Mouse (Mus musculus): ENCODE measurements around the gene Syt14. TPM values are rescaled to one million over a fixed set of nuclear protein-coding genes. Genes with fewer than 3 reads are reported as not detected.

The Syt14 gene
- total and polyA plus RNA-seq, 3 experiments = 0.16 TPM; not detected in 2

GRCm38 (mm10) chr1:192947170-192947838, 88.3 kb downstream of the Syt14 start:
- Histone ChIP-seq H3K4me3 (ENCODE audit: low read depth, low read length) (no peak overlapping the region), H3K36me3 (replicated peaks) (no peaks in the 10 kb centered on the region), H3K9me3 (replicated peaks) (peaks cover 3% of the 10 kb centered on the region), H3K4me1 (ENCODE audit: insufficient read depth, low read depth, low read length) (no peaks in the 10 kb centered on the region), H3K27me3 (ENCODE audit: insufficient read depth, low read length) (no peaks in the 10 kb centered on the region)
- DNase-seq (ENCODE audit: low spot score) (no peak), ATAC-seq (ENCODE audit: extremely low read depth, insufficient number of reproducible peaks, low FRiP score, poor library complexity, severe bottlenecking) (no peak)
- TF ChIP-seq GATA1 (IDR thresholded peaks at IDR 0.05; ENCODE audit: borderline replicate concordance, low read length) (no peak), POLR2AphosphoS5 (IDR thresholded peaks at IDR 0.05; ENCODE audit: insufficient replicate concordance, low read depth, low read length) (no peak), GATA2 (IDR thresholded peaks at IDR 0.05; ENCODE audit: borderline replicate concordance, low read depth, low read length) (no peak), TAL1 (conservative IDR thresholded peaks at IDR 0.05; ENCODE audit: low read depth, low read length) (no peak), CTCF (IDR thresholded peaks at IDR 0.05; ENCODE audit: low read depth, low read length) (no peak)

DNA sequence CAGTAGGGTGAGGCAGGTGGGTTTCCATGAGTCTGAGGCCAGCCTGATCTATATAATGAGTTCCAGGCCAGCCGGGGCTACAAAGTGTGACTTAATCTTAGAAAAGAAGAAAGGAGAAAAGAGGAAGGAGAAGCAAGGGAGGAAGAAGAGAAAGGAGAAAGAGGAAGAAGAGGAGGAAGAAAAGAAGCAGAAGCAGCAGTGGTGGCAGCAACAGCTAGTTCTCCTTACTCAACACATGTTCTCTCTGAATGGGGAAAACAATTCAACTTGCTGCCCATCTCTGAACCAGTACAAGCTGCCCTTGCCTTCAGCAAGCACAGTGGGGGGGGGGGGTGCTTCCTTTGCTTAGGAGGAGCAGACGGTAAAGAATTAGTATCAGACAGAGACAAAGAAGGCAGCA, 96.5 kb downstream of the Syt14 start:
- Histone ChIP-seq H3K4me3 (ENCODE audit: low read depth, low read length) (no peak overlapping the region), H3K27me3 (ENCODE audit: insufficient read depth, low read length) (no peaks in the 10 kb centered on the region), H3K36me3 (replicated peaks) (no peaks in the 10 kb centered on the region), H3K4me1 (ENCODE audit: insufficient read depth, low read depth, low read length) (no peaks in the 10 kb centered on the region), H3K9me3 (replicated peaks) (peaks cover 6% of the 10 kb centered on the region)
- no peak for DNase-seq (ENCODE audit: low spot score)
- no peak for ATAC-seq (ENCODE audit: extremely low read depth, insufficient number of reproducible peaks, low FRiP score, poor library complexity, severe bottlenecking)
- TF ChIP-seq TAL1 (conservative IDR thresholded peaks at IDR 0.05; ENCODE audit: low read depth, low read length) (no peak), GATA1 (IDR thresholded peaks at IDR 0.05; ENCODE audit: borderline replicate concordance, low read length) (no peak), POLR2AphosphoS5 (IDR thresholded peaks at IDR 0.05; ENCODE audit: insufficient replicate concordance, low read depth, low read length) (no peak), CTCF (IDR thresholded peaks at IDR 0.05; ENCODE audit: low read depth, low read length) (no peak), GATA2 (IDR thresholded peaks at IDR 0.05; ENCODE audit: borderline replicate concordance, low read depth, low read length) (no peak)

GRCm38 (mm10) chr1:192937956-192938355, 97.6 kb downstream of the Syt14 start:
- DNase-seq (ENCODE audit: low spot score) (no peak), ATAC-seq (ENCODE audit: extremely low read depth, insufficient number of reproducible peaks, low FRiP score, poor library complexity, severe bottlenecking) (no peak)
- TF ChIP-seq POLR2AphosphoS5 (IDR thresholded peaks at IDR 0.05; ENCODE audit: insufficient replicate concordance, low read depth, low read length) (no peak), TAL1 (conservative IDR thresholded peaks at IDR 0.05; ENCODE audit: low read depth, low read length) (no peak), GATA1 (IDR thresholded peaks at IDR 0.05; ENCODE audit: borderline replicate concordance, low read length) (no peak)
- no peaks in the 10 kb centered on the region for H3K4me1 ChIP-seq (ENCODE audit: insufficient read depth, low read depth, low read length)
- H3K36me3 ChIP-seq (replicated peaks) = no peaks in the 10 kb centered on the region
- peaks cover 6% of the 10 kb centered on the region for H3K9me3 ChIP-seq (replicated peaks)
- no peaks in the 10 kb centered on the region for H3K27me3 ChIP-seq (ENCODE audit: insufficient read depth, low read length)
- H3K4me3 ChIP-seq (ENCODE audit: low read depth, low read length) = no peak overlapping the region

DNA sequence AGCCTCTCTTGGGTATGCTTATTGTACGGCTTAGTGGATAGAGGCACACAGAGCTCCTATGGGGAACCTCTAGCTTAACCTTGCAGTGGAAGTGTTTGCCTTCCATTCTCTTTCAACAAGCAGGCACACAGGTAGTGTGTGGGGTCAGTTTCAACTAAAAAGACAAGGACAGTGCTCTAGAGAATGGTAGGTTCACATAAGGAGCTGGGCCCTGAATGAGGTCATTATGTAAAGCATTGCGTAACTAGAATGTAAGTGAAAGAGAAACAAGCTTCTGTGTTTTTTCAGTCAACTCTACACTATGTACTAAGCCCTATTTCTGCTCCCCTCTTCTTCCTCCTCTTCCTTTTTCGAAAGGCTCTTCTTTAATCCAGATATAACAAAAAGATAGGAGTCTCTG, 103.8 kb downstream of the Syt14 start:
- Histone ChIP-seq H3K4me1 (ENCODE audit: insufficient read depth, low read depth, low read length) (no peaks in the 10 kb centered on the region), H3K9me3 (replicated peaks) (peaks cover 11% of the 10 kb centered on the region), H3K36me3 (replicated peaks) (no peaks in the 10 kb centered on the region), H3K4me3 (ENCODE audit: low read depth, low read length) (no peak overlapping the region), H3K27me3 (ENCODE audit: insufficient read depth, low read length) (no peaks in the 10 kb centered on the region)
- ATAC-seq (ENCODE audit: extremely low read depth, insufficient number of reproducible peaks, low FRiP score, poor library complexity, severe bottlenecking) (no peak), DNase-seq (ENCODE audit: low spot score) (no peak)
- no peak for TF ChIP-seq GATA1 (IDR thresholded peaks at IDR 0.05; ENCODE audit: borderline replicate concordance, low read length)
- no peak for TF ChIP-seq POLR2AphosphoS5 (IDR thresholded peaks at IDR 0.05; ENCODE audit: insufficient replicate concordance, low read depth, low read length)
- TF ChIP-seq CTCF (IDR thresholded peaks at IDR 0.05; ENCODE audit: low read depth, low read length) = no peak
- no peak for TF ChIP-seq GATA2 (IDR thresholded peaks at IDR 0.05; ENCODE audit: borderline replicate concordance, low read depth, low read length)
- no peak for TF ChIP-seq TAL1 (conservative IDR thresholded peaks at IDR 0.05; ENCODE audit: low read depth, low read length)

DNA sequence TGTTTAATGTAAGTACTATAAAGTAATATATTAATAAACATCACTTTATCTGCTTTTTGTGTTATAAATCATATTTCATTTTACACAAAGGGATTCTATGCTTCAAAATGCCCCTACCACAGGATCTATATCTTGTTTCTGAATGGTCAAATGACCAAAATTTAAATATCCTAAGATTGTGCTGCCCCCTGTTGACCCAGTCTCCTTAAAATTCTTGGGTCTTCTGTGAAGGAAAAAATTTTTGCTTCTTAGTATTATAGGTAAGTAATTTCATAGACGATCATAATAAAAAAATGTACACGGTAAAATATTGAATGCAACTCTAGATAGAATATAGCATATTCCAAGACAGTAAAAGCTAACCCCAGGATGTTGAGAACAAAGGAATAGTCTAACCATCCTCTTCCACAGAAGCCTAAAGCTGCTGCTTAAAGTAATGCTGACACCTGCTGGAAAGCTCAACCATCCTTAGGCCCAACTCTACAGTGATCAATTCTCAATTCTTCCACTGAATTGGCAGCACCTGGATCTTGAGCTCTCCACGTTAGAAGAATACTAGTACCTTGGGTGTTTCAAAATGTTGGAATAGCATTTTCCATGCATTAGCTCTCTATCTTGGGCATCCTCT, 123.4 kb downstream of the Syt14 start:
- H3K4me3 ChIP-seq (ENCODE audit: low read depth, low read length) = no peak overlapping the region
- no peaks in the 10 kb centered on the region for H3K27me3 ChIP-seq (ENCODE audit: insufficient read depth, low read length)
- TF ChIP-seq CTCF (IDR thresholded peaks at IDR 0.05; ENCODE audit: low read depth, low read length) = no peak
- TF ChIP-seq TAL1 (conservative IDR thresholded peaks at IDR 0.05; ENCODE audit: low read depth, low read length) = no peak
- no peak for TF ChIP-seq GATA1 (IDR thresholded peaks at IDR 0.05; ENCODE audit: borderline replicate concordance, low read length)
- no peak for TF ChIP-seq POLR2AphosphoS5 (IDR thresholded peaks at IDR 0.05; ENCODE audit: insufficient replicate concordance, low read depth, low read length)
- TF ChIP-seq GATA2 (IDR thresholded peaks at IDR 0.05; ENCODE audit: borderline replicate concordance, low read depth, low read length) = no peak
- H3K36me3 ChIP-seq (replicated peaks) = no peaks in the 10 kb centered on the region
- H3K9me3 ChIP-seq (replicated peaks) = 0 out of 2 replicates have a peak, but pooled peaks cover 5% of the 10 kb centered on the region
- no peaks in the 10 kb centered on the region for H3K4me1 ChIP-seq (ENCODE audit: insufficient read depth, low read depth, low read length)
- ATAC-seq (ENCODE audit: extremely low read depth, insufficient number of reproducible peaks, low FRiP score, poor library complexity, severe bottlenecking) = no peak
- no peak for DNase-seq (ENCODE audit: low spot score)

- ATAC-seq (ENCODE audit: extremely low read depth, insufficient number of reproducible peaks, low FRiP score, poor library complexity, severe bottlenecking) (no peak), DNase-seq (ENCODE audit: low spot score) (no peak)
- Histone ChIP-seq H3K4me3 (ENCODE audit: low read depth, low read length) (no peak overlapping the region), H3K9me3 (replicated peaks) (peaks cover 2% of the 10 kb centered on the region), H3K36me3 (replicated peaks) (no peaks in the 10 kb centered on the region), H3K27me3 (ENCODE audit: insufficient read depth, low read length) (no peaks in the 10 kb centered on the region), H3K4me1 (ENCODE audit: insufficient read depth, low read depth, low read length) (no peaks in the 10 kb centered on the region)
- TF ChIP-seq CTCF (IDR thresholded peaks at IDR 0.05; ENCODE audit: low read depth, low read length) = no peak
- TF ChIP-seq GATA1 (IDR thresholded peaks at IDR 0.05; ENCODE audit: borderline replicate concordance, low read length) = no peak
- no peak for TF ChIP-seq GATA2 (IDR thresholded peaks at IDR 0.05; ENCODE audit: borderline replicate concordance, low read depth, low read length)
- no peak for TF ChIP-seq TAL1 (conservative IDR thresholded peaks at IDR 0.05; ENCODE audit: low read depth, low read length)
- no peak for TF ChIP-seq POLR2AphosphoS5 (IDR thresholded peaks at IDR 0.05; ENCODE audit: insufficient replicate concordance, low read depth, low read length)
These were observed 134.1 kb downstream of the Syt14 start for GRCm38 (mm10) chr1:192901516-192901915.

Data from G1E (cell line).